Mouse (Mus musculus) testis, adult 2 months (tissue): Measurements from ENCODE around the gene Zfp768.
"Not testable (repeated sequence)": the region's sequence is repeated elsewhere in the genome, so short reads cannot be mapped to it uniquely, and the experiment has no call there.

Source experiments
- CTCF ChIP-seq: fragments of 200-500 bp; IDR thresholded peaks from 2 replicates; pipeline ENCODE4 v1.5.1; 2012; ENCODE audit warnings: low read depth, mild to moderate bottlenecking, inconsistent platforms, low read length, moderate library complexity; ENCODE audit not compliant: control insufficient read depth, insufficient read depth, insufficient replicate concordance
- POLR2A ChIP-seq: fragments of 200-500 bp; IDR thresholded peaks from 2 replicates; pipeline ENCODE4 v1.6.1; 2012; ENCODE audit warnings: low read depth, mild to moderate bottlenecking, inconsistent platforms, low read length, moderate library complexity; ENCODE audit not compliant: control insufficient read depth

- not testable (repeated sequence) for TF ChIP-seq CTCF, POLR2A
These were observed 3.5 kb downstream of the Zfp768 start for GRCm38 (mm10) chr7:127341861-127342260.
